Mouse (Mus musculus) left cerebral cortex, adult 11 months (tissue): Measurements from ENCODE around the gene Hrh3.

ENCODE experiments used
- DNase-seq: peaks from one replicate; pipeline ENCODE4 v3.0.0; 2022; ENCODE audit warnings: low spot score

Gene Hrh3

DNA sequence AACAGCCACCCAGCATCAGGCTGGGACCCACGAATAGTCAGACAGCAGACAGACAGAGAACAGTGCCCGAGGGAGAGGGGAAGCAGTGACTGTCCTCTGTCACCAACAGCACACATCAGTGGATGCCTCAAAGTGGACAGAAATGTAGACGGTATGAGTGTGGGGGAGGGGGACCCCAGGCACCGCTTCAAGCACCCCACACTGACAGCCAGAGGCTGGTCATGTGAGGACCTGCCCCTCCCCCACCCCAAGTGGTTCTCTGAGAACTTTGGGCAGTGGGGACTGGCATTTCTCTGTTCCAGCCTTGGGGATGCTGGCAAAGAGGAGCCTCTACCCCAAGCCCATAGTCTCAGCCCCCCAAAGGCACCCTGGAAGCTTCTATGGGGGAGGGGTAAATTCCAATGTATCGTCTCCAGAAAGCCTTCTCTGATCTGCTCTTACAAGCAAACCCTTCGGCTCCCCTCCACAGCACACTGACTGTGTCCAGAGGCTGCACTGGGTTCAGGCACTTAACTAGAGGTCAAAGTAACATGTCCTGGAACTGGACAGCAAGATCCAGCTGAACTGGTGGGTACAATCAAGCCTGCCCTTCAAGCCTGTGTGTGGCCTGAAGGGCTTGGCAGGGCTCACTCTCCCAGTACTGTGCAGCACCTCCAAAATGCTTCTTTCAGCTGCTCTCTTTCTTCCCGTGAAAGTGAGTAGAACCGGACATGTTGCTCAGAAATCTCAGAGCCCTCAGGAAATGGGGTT is 1.3 kb upstream of the Hrh3 start:
- no peak for DNase-seq

GRCm38 (mm10) chr2:180104659-180105377 is 530 bp upstream of the Hrh3 start:
- DNase-seq: no peak

DNA sequence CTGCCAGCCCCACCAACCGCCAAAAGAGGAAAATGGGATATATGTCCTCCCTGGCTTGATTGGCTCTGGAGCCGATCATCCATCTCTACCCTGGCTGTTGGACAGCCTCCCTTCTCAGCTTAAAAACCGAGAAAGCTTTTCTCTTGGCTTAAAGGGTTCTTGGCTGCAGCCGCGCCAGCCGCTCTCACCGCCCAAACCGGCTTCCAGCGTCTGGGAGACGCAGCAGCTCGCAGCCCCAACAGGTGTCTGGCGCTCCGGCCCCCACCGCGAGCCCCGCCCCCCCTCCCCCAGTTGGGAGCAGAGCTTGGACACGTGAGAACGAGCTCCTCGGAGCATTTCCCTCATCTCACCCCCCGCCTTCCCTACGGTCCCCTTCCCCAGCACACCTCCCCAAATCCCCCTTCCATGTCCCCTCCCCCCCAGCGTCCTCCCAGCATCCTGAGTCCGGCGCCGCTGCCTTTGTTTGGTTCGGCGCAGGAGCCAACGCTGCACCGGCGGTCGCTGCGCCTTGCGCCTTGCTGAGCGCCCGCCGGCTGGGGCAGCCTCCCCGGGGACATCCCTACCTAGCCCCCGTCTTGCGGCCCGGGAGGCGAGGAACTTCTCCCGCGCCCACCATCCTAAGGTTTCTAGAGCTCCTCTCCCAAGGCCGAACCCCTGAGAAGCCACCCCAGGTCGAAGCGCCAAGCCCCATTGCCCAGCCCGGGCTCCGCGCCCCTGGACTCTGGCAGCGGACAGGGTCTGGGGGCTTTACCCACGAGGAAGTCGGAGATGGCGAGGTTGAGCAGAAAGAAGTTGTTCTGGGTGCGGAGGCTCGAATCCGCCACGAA is 924 bp downstream of the Hrh3 start:
- no peak for DNase-seq

GRCm38 (mm10) chr2:180099529-180099928 is 4.8 kb downstream of the Hrh3 start:
- DNase-seq: no peak

DNA sequence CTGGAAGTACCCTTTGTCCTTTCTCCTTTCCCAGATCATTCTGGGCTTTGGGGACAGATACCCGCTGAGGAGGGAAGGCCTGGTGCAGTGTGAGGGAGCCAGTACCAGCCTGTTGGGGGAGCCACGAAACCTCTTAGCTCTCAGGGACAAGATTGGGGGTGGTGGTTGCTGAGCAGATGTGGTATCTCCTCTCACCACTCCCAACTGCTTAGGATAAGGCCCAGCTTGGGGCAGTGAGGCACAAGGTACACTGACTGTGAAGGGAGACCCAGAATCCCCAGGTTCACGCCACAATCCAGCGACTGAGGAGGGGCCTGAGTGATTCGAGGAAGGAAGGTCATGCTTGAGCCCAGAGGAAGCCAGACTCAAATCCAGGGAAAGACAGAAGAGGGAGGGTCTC is 6.1 kb downstream of the Hrh3 start:
- no peak for DNase-seq

DNA sequence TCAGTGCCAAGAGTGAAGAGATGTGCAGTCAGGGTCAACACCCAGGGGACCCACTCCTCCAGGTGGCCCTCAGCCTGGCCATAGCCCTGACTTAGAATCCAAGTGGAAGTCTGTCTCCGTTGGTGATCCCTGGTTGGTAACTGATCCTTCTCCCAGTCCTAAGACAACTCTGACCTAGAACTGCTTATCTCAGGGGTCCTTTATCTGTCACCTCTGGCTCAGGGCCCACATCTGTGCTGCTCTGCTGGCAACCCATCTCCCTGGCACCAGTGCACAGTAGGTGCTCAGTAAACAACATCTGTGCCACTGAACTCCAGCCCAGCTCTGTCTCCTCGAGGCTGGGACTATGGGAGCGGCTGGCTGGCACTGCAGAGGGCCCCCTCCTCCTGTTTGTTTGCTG is 6.7 kb downstream of the Hrh3 start:
- no peak for DNase-seq

DNA sequence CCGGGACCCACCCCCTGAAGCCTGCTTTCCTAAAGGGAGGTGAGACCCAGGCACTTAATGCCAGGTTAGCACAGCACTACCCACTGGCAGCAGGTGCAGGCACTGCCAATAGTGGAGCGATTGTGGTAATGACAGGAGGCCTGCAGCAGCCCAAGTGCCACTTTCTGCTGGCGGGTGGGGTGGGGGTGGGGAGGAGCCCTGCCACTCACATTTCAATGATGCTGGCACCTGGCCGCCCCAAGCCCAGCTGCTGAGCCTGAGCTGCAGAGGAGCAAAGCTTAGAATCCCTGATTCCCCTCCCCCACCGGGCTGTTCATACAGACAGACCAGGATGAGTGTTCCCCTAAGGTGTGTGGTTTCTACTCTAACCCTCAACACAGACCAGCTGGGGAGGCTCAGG is 8.6 kb downstream of the Hrh3 start:
- no peak for DNase-seq

DNA sequence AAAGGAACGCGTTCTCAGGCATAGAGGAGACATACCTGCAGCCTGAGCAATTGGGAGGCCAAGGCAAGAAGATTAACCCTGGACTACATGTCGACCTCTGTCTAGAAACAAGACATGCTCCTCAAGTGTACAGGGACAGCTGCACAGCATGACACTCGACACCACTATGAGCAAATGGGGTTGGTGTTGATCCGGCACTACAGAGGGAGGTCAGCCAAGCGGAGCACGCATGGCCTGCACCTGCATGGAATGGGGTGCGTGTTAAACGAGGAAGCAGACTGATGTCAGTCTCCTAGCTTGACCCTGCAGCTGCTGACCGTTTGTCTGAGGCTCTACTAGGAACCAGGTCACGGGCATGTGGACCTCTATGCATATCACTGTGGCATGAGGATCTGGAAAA is 14.0 kb downstream of the Hrh3 start:
- DNase-seq: no peak

GRCm38 (mm10) chr2:180087472-180087871 is 16.8 kb downstream of the Hrh3 start:
- DNase-seq: no peak

- no peak for DNase-seq
Measured at GRCm38 (mm10) chr2:180086637-180087027, 17.7 kb downstream of the Hrh3 start.

DNA sequence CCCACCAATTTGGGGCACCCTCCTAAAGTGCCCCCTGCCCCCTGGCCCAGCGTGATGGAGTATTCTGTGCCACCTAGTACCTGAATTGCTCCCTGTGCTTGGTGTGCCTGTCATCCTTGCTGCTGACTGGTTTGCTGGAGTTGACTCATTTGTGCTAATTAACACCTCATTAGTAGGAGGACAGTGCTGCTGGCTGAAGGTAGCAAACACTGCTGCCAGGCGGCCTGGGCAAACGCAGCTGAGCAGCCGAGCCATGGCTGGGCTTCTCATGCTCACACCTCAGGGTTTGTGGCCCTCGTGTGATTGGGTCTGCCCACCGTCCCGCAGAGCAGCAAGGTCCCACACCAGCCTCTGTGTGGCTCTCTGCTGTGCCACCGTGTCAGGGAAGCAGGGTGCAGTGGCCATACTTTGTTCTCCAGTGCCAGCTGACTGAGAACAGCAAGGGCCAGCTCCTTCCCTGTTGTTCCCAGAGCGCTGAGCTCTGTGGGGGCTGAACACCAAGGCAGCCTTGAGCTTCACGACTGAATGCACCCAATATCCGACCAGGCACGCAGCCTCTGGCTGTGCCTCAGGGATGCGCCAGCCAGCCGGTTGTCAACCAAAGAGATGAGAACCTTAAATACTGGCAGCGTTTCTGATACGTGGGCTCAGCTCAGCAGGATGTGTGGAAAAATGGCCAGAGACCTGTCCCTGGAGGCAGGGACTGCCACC is 18.2 kb downstream of the Hrh3 start:
- DNase-seq: no peak

DNA sequence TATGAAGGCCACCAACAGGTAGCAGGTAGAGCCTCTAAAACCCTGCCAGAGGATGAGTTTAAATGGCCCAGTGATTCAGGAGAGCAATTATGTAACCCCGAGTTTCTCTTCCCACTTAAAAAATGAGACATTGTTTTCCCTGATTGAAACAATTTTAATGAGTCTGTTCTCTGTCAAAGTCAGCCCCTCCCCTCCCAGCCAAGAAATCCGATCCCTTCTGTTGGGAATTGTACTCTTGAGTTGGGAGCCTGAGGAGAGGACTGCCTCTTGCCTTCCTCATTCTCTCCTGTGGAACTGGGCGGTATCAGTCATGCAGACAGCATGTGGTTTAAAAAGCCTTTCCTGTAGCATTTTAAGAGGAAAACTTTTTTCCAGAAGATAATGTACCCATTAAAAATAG is 19.7 kb downstream of the Hrh3 start:
- DNase-seq: no peak

DNA sequence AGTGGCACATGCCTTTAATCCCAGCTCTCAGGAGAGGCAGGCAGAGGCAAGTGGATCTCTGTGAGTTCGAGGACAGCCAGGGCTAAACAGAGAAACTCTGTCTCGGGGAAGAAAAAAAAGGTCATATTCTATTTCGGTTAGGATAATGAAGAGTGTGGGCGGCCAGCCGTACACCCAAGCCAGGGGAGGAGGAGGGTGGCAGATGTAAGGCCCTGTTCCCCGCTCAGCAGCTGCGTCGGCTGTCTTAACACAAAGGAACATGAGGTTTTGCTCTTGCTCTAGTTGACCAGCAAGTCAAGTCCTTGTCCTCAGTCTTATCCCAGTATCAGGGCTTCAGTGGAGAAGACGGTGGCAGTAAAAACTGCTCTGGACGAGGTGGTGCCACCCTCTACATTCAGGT is 21.2 kb downstream of the Hrh3 start:
- no peak for DNase-seq

- DNase-seq: no peak
Measured at GRCm38 (mm10) chr2:180080680-180081079, 23.6 kb downstream of the Hrh3 start.

DNA sequence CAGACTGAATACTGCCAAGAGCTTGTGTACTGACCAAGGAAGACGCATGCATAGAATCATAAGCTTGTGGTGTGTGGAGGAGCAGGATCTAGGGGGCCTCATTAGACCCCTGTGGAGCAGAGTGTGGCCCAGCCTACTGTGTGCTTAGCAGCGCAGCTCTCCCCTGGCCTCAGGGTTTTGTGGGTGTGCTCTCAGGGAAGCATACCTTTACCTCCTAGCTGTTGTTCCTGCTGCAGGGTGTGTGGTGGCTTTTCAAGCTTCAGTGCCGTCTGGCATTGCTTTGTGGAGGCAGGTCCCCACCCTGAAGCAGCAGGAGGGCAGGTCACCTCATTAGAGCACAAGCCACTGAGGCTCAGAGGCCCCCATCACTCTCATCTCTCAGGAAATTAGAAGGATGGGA is 26.7 kb downstream of the Hrh3 start:
- DNase-seq: no peak

DNA sequence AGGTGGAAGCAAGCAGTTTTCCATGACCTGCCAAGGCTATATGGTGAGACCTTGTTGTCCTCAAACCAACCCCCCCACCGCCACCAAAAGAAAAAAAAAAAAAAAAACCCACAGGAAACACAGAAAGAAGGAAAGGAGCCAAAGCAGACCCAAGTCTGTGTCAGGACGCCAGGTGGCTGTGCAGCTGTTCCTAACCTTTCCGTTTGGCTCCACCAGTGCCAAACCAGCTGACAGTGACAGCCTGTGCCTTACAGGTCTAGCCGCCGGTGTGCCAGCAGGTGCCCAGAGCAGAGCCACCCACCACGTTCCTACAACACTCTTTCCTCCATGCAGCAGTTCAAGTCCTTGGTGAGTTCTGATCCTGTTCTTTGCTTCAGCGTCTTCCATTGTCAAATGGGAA is 31.4 kb downstream of the Hrh3 start:
- DNase-seq: no peak

GRCm38 (mm10) chr2:180071671-180072070 is 32.6 kb downstream of the Hrh3 start:
- no peak for DNase-seq

DNA sequence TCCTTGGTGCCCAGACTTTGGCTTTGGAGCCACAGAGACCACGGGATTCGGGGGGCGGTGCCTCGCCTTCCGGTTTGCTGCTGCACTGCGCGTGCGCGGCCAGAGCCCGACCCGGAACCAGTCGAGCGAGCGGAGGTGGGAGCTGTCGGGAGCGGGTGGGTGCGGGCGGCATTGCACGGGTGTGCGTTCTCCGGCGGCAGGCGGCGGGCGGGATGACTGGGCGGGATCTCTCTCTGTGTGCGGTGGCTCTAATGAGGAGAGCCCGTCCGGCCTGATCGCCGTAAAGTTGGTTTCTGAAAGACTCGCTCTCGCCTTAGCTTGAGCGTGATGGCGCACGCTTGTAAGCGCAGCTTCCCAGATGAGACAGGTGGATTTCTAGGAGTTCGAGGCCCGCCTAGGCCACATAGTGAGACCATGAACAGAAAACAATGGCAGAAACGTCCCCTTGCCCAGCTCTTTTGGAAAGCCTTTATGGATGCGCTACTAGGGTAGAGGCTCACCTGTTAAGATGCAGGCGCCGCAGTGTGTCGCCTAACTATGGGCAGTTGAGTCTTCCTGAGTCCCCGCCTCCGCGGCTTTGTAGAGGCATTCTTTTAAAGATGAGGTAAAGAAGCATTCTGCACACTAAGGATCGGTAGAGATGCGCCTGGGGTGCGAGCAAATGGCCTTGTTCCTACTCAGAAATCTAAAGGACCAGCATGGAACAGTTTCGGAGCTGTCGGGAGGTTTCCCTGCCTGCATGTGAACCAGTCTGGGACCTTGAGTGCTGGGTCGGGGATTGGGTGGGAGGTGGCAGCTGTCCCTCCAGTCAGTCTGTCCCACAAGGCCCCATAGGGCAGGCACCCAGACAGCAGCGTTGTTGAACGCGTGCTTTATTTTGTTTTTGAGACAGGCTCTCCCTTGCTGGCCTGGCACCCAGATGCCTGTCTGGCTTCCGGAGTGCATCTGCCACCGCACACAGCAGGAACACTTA is 33.5 kb downstream of the Hrh3 start, which contains the start of gene Mtg2:
Gene Mtg2, plus strand, starts transcription at position 108 of the 973 bp plus-strand sequence.
- peak; percentile 89 for DNase-seq

- DNase-seq: no peak
Measured at GRCm38 (mm10) chr2:180069770-180070480, 34.4 kb downstream of the Hrh3 start.
